Mouse (Mus musculus): ENCODE results near the gene Gpr152.
A peak's percentile ranks its signal among the peaks of the same experiment; 100 is the strongest.

Gpr152 gene

GRCm38 (mm10) chr19:4150567-4151487 lies 11.2 kb downstream of the Gpr152 start:
- no peak for DNase-seq (ENCODE audit: low read depth, low spot score)

GRCm38 (mm10) chr19:4151488-4151860 lies 11.9 kb downstream of the Gpr152 start:
- no peak for DNase-seq (ENCODE audit: low read depth, low spot score)

GRCm38 (mm10) chr19:4151898-4152297 lies 12.3 kb downstream of the Gpr152 start:
- DNase-seq (ENCODE audit: low read depth, low spot score): no peak

GRCm38 (mm10) chr19:4152445-4153231 lies 13.1 kb downstream of the Gpr152 start:
- DNase-seq (ENCODE audit: low read depth, low spot score): no peak

- no peak for DNase-seq (ENCODE audit: low read depth, low spot score)
Observed at GRCm38 (mm10) chr19:4153232-4153654, 13.7 kb downstream of the Gpr152 start, which contains the start of gene Ptprcap. Gene Ptprcap, plus strand, starts transcription at chr19:4153604.

- peak; percentile 71 for DNase-seq (ENCODE audit: low read depth, low spot score)
Observed at GRCm38 (mm10) chr19:4154437-4155222, 15.0 kb downstream of the Gpr152 start.

- DNase-seq (ENCODE audit: low read depth, low spot score): peak; percentile 43
Observed at GRCm38 (mm10) chr19:4155223-4156072, 15.9 kb downstream of the Gpr152 start.

GRCm38 (mm10) chr19:4156073-4156579 lies 16.5 kb downstream of the Gpr152 start:
- DNase-seq (ENCODE audit: low read depth, low spot score): peak; percentile 32

GRCm38 (mm10) chr19:4156771-4157170 lies 17.2 kb downstream of the Gpr152 start:
- no peak for DNase-seq (ENCODE audit: low read depth, low spot score)

- DNase-seq (ENCODE audit: low read depth, low spot score): no peak
Observed at GRCm38 (mm10) chr19:4159049-4159448, 19.5 kb downstream of the Gpr152 start.

- DNase-seq (ENCODE audit: low read depth, low spot score): peak; percentile 95
Observed at GRCm38 (mm10) chr19:4162646-4163542, 23.3 kb downstream of the Gpr152 start, which contains the start of gene Rps6kb2. Gene Rps6kb2, minus strand, starts transcription at chr19:4163354.

- DNase-seq (ENCODE audit: low read depth, low spot score): no peak
Observed at GRCm38 (mm10) chr19:4163543-4163887, 23.9 kb downstream of the Gpr152 start.

- no peak for DNase-seq (ENCODE audit: low read depth, low spot score)
Observed at GRCm38 (mm10) chr19:4164100-4164499, 24.5 kb downstream of the Gpr152 start.

- no peak for DNase-seq (ENCODE audit: low read depth, low spot score)
Observed at GRCm38 (mm10) chr19:4164721-4165120, 25.1 kb downstream of the Gpr152 start.

- DNase-seq (ENCODE audit: low read depth, low spot score): no peak
Observed at GRCm38 (mm10) chr19:4166678-4167476, 27.3 kb downstream of the Gpr152 start.

- DNase-seq (ENCODE audit: low read depth, low spot score): peak; percentile 99
Observed at GRCm38 (mm10) chr19:4169378-4169784, 29.8 kb downstream of the Gpr152 start.

- no peak for DNase-seq (ENCODE audit: low read depth, low spot score)
Observed at GRCm38 (mm10) chr19:4169810-4170209, 30.2 kb downstream of the Gpr152 start.

GRCm38 (mm10) chr19:4170723-4171392 lies 31.3 kb downstream of the Gpr152 start:
- DNase-seq (ENCODE audit: low read depth, low spot score): no peak

All from CD4-positive helper T cell, adult 2 months (primary cell).